Mouse (Mus musculus): ENCODE measurements around the gene Krt17.
A peak's percentile ranks its signal among the peaks of the same experiment; 100 is the strongest.
"Not testable (repeated sequence)": the region's sequence is repeated elsewhere in the genome, so short reads cannot be mapped to it uniquely, and the experiment has no call there.

Gene Krt17

DNA sequence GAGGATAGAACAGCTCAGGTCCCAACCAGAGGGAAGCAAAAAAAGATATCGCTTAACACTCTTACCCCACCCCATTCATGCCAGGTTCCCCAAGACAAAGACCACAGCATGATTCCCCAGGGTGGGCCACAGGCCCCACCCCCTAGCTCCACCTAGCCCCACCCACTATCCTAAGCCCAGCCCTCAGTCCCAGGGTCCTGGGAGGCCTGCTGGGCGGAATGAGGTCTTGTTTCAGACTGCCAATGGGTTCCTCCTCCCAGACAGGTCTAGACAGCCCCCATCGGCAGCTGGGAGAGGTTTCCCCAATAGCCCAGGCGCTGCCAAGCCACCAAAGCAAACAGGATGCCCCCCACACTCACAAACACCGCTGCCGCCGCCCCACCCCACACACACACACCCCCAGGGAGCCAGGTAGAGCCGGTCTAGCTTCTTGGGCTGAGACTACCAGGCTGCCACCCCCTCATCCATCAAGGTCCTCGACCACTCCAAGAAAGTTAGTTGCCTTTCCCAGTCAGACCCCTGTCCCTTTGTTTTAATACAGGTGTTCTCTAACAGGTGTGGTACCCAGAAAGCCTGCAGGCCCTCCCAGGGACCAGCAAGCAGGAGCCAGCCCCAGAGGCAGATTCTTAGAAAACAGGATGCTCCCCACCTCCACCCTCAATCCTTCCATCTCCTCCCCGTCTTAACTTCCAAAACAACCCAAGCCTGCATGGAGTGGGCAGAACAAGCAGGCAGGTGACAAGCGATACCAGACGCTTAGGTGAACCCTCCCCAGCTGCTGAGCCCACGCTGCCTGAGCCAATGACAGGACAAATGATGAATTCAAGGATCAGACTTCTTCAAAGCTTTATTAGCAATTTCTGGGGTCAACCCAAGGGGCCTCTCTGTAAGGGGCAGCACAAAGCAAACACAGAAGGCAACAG is 1.5 kb upstream of the Krt17 start:
- peak; percentile 19 for DNase-seq (ENCODE audit: low read depth, low spot score)

DNA sequence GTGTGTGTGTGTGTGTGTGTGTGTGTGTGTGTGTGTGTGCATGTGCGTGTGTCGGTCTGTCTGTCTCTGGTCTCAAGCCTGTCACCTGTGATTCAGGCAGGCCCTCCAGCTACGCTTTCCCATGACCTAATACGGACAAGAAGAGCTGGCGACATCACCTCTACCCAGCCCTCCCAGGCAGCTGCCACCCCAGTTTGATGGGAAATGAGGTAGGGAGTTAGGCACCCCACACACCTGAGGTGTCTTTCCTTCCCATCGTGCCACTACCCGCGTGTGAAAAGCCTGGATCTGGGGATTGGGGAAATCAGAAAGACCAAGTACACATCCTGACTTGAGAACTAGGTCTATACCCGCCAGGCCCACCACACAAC is 391 bp upstream of the Krt17 start:
- DNase-seq (ENCODE audit: low read depth, low spot score): no peak

DNA sequence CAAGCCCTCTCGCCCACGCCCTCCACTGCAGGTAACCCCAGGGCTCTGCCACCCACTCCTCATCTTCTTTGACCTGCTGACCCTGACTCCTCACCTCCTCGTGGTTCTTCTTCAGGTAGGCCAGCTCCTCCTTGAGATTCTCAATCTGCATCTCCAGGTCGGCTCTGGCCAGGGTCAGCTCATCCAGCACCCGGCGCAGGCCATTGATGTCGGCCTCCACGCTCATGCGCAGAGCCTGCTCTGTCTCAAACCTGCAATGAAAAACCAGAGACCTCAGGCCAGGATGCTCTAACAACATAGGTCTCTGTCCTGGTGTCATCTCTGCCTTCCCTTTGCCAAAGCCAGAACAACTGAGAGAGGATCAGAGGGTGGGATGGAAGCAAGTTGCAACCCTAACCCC is 1.8 kb downstream of the Krt17 start:
- DNase-seq (ENCODE audit: low read depth, low spot score): no peak

DNA sequence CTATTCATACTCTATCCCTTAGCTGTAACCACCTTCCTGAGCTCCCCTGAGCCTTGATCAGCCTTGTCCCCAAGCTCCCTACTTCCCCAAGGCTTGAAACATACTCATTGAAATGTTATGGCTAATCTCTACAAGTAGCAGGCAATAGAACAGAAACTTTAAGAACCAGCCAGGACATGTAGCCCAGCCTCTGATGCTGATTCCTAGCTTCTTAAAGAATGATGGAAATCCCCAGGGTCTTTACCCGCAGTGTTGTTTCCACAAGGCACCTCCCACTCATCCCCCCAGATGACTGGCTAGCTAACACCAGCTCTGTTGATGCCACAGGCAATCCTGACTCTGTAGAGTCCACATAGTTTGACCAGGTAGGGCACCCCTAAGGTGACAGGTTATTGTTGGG is 2.9 kb downstream of the Krt17 start:
- DNase-seq (ENCODE audit: low read depth, low spot score): no peak

DNA sequence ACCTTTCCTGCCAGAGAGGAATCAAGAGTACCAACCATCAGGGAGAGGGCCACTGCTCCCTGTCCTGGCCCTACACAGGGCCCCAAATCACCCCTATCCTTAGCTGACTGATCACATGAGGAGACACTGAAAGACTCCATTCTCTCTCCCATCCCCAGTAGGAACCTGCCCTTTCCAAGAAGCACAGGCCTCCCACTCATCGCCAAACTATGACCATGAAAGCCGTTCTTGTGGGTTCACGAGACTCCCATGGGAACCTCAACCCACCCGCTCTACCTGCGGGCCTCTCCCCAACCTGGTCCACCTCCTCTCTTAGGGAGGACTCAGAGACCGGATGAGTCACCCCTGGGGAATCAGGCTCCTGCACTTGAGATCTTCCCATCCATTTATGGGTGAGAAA is 5.3 kb downstream of the Krt17 start:
- no peak for DNase-seq (ENCODE audit: low read depth, low spot score)

DNA sequence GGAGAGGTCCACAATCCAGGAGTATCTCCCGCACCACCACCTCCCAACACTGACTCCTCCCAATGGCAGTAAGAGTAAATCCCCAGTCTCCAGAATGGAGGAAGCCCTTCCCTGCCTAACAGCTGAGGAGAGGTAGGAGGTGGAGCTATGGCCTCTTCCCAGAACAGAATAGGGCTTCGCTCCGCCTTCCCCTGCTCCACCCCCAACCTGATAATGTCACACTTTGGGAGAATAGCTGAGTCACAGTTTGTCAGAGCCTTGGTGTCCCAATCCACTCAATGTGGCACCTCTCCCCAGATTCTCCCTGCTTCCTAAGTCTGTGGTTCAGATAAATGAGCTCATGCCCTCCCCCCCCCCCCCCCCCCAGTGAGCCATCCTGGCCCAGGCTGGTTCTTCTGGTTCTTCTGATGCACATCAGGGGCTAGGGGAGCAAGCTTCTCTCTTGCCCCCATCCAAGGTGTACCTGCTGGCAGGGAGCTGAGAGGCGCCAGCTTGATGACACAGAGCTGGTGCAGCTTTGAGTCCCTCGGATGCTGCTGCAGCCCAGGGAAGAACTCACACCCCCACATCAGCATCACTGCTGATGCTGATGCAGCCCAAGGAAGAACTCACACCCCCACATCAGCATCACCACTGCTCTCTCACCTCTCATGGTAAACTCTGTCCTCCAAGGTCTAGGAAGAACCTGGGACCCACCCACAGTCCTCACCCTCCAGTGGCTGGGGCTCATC is 6.3 kb downstream of the Krt17 start:
- no peak for DNase-seq (ENCODE audit: low read depth, low spot score)

DNA sequence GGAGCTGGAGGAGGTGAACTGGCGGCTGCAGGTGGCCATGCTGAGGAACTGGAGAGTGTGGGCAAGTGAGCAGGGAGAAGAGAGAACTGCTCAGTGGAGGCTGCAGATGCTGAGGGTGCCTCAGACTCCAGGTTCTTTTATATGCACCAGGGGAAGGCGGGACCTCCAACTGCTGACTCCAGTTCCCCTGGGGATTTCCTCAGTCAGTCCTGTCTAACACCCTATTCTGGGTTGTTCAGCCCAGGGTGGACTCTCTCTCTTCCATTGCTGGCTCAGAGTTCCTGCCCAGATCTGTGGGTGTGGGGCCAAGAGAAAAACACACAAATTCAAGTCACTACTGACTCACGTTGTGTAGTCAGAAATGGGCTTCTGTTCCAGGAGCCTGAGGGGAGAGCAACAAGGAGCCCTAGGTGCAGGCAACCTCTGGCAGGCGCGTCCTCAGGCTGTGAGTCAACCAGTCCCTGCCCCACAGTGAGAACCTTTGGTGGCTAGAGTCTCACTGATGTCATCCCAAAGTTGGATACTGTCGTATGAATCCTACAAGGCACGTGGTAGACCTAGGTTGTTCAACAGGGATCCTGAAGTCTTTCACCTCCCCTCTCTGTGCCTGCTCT is 11.9 kb downstream of the Krt17 start, which contains the start of gene Krt16:
Krt16 (minus strand) TSS at position 51 of the 614 bp plus-strand sequence.
- DNase-seq (ENCODE audit: low read depth, low spot score): no peak

DNA sequence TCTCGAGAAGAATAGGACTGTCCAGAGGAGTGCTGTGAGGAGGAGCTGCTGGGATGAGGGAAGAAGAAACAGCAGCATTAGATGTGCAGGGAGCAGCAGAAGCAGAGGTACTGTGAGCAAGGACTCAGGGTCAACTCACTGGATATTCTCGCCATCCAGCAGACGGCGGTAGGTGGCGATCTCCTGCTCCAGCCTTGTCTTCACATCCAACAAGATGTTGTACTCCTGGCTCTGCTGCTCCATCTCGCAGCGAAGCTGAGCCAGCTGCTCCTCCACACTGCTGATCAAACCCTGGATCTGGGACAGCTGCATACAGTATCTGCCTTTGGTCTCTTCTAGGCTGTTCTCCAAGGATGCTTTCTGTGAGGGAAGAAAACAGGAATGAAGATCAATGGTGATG is 14.4 kb downstream of the Krt17 start:
- DNase-seq (ENCODE audit: low read depth, low spot score): not testable (repeated sequence)

DNA sequence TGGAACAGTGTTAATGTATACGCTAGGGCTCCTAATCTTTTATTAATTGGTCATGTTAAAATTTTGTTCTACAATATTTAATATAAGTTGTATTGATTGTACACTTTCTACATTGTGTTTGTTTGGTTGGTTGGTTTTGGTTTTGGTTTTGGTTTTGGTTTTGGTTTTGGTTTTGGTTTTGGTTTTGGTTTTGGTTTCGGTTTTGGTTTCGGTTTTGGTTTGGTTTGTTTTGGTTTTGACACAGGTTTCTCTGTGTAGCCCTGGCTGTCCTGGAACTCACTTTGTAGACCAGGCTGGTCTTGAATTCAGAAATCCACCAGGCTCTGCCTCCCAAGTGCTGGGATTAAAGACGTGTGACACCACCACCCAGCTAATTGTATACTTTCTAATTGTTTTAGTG is 20.6 kb downstream of the Krt17 start:
- DNase-seq (ENCODE audit: low read depth, low spot score): not testable (repeated sequence)

DNA sequence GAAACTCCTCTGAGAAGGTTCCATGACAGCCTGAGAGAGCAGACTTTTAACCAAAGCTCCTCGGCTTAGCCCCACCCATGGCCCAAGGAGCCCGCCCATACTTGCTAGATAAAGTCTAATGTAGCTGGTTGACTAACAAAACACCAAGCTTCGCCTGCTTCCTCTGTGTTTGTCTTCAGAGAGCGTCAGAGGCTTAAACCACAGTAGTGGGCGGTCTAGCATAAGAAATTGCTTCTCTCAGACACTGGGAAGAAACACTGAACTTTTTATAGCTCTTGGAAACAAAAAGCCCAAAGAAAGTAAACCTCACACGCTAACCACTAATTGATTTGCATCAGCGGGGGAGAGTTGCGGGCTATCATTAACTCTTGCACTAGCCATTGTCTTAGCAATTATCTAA is 39.1 kb downstream of the Krt17 start:
- DNase-seq (ENCODE audit: low read depth, low spot score): no peak

DNA sequence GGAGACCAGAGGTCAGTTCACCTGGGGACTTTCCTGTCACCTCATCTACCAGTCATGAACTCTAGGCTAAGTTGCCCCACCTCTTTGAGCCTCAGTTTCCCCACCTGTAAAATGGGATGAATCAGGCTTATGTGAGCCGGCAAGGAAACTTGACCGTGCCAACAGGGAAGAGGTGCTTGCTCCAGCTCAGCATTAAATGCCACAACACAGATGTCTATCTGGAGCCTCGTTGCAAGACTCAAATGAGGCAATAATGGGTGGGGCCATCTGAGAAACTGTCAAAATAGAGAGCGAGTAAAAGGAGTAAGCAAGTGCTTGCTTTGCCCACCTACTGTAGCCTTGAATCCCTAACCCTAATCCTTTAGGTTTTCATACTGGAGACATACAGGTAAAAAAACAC is 41.5 kb downstream of the Krt17 start:
- DNase-seq (ENCODE audit: low read depth, low spot score): no peak

DNA sequence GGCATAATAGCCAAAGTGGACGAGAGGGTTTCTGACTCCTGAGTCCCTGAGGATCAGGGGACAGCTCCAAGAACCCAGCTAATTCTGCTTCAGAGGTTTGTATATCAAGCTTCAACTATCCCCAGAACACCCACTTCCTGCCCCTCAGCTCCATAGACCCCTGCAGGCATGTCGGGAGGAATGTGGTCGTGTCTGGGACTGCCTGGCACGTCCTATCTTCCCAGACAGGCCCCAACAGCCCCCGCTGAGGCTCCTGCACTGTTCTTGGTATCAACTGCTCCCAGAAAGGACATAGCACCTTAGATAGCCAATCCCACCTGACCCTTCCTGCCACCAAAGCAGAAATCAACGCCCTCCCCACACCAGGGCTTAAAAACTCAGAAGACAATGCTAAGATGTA is 52.3 kb downstream of the Krt17 start:
- peak; percentile 9 for DNase-seq (ENCODE audit: low read depth, low spot score)

DNA sequence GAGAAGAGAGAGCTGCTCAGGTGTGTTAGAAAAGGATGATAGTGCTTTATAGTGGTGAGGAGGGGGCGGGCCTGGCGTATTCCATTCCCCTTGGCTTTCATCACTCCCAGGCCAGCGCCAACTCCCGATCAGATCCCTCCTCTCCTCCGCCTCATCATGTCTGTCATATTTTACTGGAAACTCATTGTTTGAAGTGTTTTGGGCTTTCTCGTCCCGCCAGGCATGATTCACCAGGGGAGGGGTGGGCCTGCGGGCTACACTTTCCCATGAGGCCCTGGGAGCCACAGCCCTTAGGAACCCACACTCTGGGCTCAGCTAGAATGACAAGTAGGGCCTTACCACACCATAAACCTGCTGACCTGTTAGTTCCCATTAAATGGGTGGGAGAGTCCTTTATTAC is 53.3 kb downstream of the Krt17 start, which contains the start of gene Krt14:
Krt14 (minus strand) TSS at position 51 of the 400 bp plus-strand sequence.
- DNase-seq (ENCODE audit: low read depth, low spot score): no peak

Data from mesoderm, embryonic 11.5 days (tissue).